Mouse (Mus musculus): ENCODE results near the gene Senp6. TPM values are rescaled to one million over a fixed set of nuclear protein-coding genes. Genes with fewer than 3 reads are reported as not detected.

Gene Senp6
- polyA plus RNA-seq, 1 experiment = 15.5 TPM

DNA sequence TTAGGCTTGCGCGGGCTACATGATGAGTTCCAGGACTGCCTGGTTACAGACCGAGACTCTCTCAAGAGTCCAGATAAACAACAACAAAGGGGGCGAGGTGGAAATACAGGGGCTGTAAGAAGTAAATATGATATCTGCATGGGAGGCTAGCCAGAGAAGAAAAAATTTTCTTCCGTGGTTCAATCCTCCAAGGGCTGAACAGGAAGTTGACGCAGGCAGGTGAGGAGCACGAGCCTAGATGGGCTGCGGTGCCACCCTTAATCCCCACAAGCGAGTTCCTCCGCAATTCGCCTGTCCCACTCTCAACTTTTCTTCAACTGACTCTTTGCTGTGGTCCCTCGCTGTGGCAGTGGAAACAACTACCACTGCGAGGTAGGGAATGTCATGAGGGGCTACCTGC is 97.5 kb downstream of the Senp6 start:
- Histone ChIP-seq H3ac (ENCODE audit: control insufficient read depth, insufficient read length, low read depth) (no peak overlapping the region), H3K36me3 (ENCODE audit: control insufficient read depth, insufficient read depth) (no peaks in the 10 kb centered on the region), H3K4me3 (ENCODE audit: insufficient read depth, poor library complexity, severe bottlenecking) (peak overlapping the region; percentile 12), H3K27me3 (ENCODE audit: control insufficient read depth, insufficient read depth, insufficient read length) (no peaks in the 10 kb centered on the region), H3K79me3 (ENCODE audit: low read depth) (no peaks in the 10 kb centered on the region), H3K79me2 (ENCODE audit: control insufficient read depth, insufficient read depth) (no peaks in the 10 kb centered on the region)
- TF ChIP-seq MYOD1 (IDR thresholded peaks at IDR 0.05; ENCODE audit: control insufficient read depth, insufficient read length, low read depth) = no peak
- TF ChIP-seq MAX (IDR thresholded peaks at IDR 0.05) = no peak
- TF ChIP-seq CEBPB (IDR thresholded peaks at IDR 0.05; ENCODE audit: low read depth) = no peak
- no peak for TF ChIP-seq MYOG (IDR thresholded peaks at IDR 0.05; ENCODE audit: control insufficient read depth, extremely low read depth, insufficient read length)
- TF ChIP-seq FOSL1 (IDR thresholded peaks at IDR 0.05; ENCODE audit: insufficient read depth, low read length, poor library complexity, severe bottlenecking) = no peak
- TF ChIP-seq CTCF (IDR thresholded peaks at IDR 0.05; ENCODE audit: control insufficient read depth, insufficient read depth, insufficient read length) = no peak
- no peak for TF ChIP-seq USF1 (IDR thresholded peaks at IDR 0.05; ENCODE audit: low read depth)

DNA sequence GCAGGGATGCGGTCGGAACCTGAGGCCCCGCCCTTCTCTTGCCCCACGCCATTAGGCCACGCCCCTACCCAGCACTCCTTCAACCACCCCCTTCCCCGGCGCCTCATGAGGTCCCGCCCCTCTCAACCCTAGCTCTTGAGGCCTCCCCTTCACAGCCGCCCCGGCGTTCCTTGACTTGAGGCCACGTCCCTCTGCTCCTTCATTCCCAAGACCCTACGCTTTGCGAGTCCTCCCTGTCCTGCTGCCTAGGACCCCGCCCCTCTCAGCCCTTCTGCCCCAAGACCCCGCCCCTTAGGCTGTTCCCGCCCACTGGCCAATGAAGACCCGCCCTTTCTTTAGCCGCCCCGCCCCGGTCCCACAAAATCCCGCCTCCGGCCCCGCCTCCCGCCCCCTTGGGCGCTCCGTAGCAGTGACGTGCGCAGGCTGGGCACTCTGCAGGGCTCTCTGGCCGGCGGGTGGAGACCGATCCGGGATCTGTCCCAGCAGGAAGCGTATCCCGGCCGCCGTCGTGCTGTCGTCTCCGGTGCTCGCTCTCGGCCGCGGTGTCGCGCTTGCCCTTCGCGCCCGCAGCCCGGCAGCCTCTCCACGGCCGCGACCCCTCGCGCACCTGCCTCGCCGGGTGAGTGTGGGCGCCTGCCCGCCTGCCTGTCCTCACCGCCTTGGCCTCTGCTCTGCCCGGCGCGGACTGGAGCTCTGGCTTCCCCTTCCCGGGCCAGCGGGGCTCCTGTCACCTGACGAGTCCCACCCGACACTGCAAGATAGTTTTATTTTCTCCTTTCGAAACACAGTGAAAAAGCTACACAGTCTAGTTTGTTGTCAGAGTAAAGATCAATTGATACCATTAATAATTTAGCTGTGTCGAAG is 98.1 kb downstream of the Senp6 start, which contains the start of gene Myo6:
Gene Myo6 (plus strand): TSS at position 421 of the 864 bp plus-strand sequence.
- H3K4me3 ChIP-seq (ENCODE audit: insufficient read depth, poor library complexity, severe bottlenecking) = peak within 1 kb of the TSS; percentile 34
- H3K79me3 ChIP-seq (ENCODE audit: low read depth) = no peaks in the 10 kb centered on the region
- H3ac ChIP-seq (ENCODE audit: control insufficient read depth, insufficient read length, low read depth) = peak within 1 kb of the TSS; percentile 90
- H3K79me2 ChIP-seq (ENCODE audit: control insufficient read depth, insufficient read depth) = no peaks in the 10 kb centered on the region
- no peaks in the 10 kb centered on the region for H3K27me3 ChIP-seq (ENCODE audit: control insufficient read depth, insufficient read depth, insufficient read length)
- no peaks in the 10 kb centered on the region for H3K36me3 ChIP-seq (ENCODE audit: control insufficient read depth, insufficient read depth)
- TF ChIP-seq MAX (IDR thresholded peaks at IDR 0.05) (no peak), CTCF (IDR thresholded peaks at IDR 0.05; ENCODE audit: control insufficient read depth, insufficient read depth, insufficient read length) (no peak), MYOG (IDR thresholded peaks at IDR 0.05; ENCODE audit: control insufficient read depth, extremely low read depth, insufficient read length) (no peak), USF1 (IDR thresholded peaks at IDR 0.05; ENCODE audit: low read depth) (no peak), CEBPB (IDR thresholded peaks at IDR 0.05; ENCODE audit: low read depth) (no peak), FOSL1 (IDR thresholded peaks at IDR 0.05; ENCODE audit: insufficient read depth, low read length, poor library complexity, severe bottlenecking) (no peak), MYOD1 (IDR thresholded peaks at IDR 0.05; ENCODE audit: control insufficient read depth, insufficient read length, low read depth) (no peak)

DNA sequence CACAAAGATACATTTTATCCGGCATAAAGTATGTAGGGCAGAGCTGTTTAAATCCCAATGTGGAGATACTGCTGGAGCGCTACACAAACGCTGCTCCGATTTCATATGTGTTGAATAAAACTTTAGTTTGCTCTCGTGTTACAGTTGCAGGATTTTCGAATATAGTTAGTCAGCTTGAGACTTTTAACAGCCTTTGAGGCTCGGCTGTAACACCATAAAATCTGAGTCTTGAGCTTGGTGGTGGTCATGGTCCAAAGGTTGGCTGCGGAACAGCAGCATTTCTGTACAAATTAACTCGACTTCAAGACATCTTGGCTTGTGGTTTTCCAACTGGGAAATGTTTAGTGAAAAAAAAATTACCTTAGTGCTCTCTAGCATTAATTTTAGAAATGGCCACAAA is 99.0 kb downstream of the Senp6 start:
- Histone ChIP-seq H3ac (ENCODE audit: control insufficient read depth, insufficient read length, low read depth) (peak overlapping the region; percentile 18), H3K4me3 (ENCODE audit: insufficient read depth, poor library complexity, severe bottlenecking) (no peak overlapping the region), H3K27me3 (ENCODE audit: control insufficient read depth, insufficient read depth, insufficient read length) (no peaks in the 10 kb centered on the region), H3K36me3 (ENCODE audit: control insufficient read depth, insufficient read depth) (no peaks in the 10 kb centered on the region), H3K79me3 (ENCODE audit: low read depth) (no peaks in the 10 kb centered on the region), H3K79me2 (ENCODE audit: control insufficient read depth, insufficient read depth) (no peaks in the 10 kb centered on the region)
- TF ChIP-seq MAX (IDR thresholded peaks at IDR 0.05) (no peak), USF1 (IDR thresholded peaks at IDR 0.05; ENCODE audit: low read depth) (no peak), CTCF (IDR thresholded peaks at IDR 0.05; ENCODE audit: control insufficient read depth, insufficient read depth, insufficient read length) (no peak), MYOD1 (IDR thresholded peaks at IDR 0.05; ENCODE audit: control insufficient read depth, insufficient read length, low read depth) (no peak), CEBPB (IDR thresholded peaks at IDR 0.05; ENCODE audit: low read depth) (no peak), MYOG (IDR thresholded peaks at IDR 0.05; ENCODE audit: control insufficient read depth, extremely low read depth, insufficient read length) (no peak), FOSL1 (IDR thresholded peaks at IDR 0.05; ENCODE audit: insufficient read depth, low read length, poor library complexity, severe bottlenecking) (no peak)

- Histone ChIP-seq H3ac (ENCODE audit: control insufficient read depth, insufficient read length, low read depth) (no peak overlapping the region), H3K27me3 (ENCODE audit: control insufficient read depth, insufficient read depth, insufficient read length) (no peaks in the 10 kb centered on the region), H3K79me3 (ENCODE audit: low read depth) (no peaks in the 10 kb centered on the region), H3K4me3 (ENCODE audit: insufficient read depth, poor library complexity, severe bottlenecking) (no peak overlapping the region), H3K79me2 (ENCODE audit: control insufficient read depth, insufficient read depth) (no peaks in the 10 kb centered on the region), H3K36me3 (ENCODE audit: control insufficient read depth, insufficient read depth) (no peaks in the 10 kb centered on the region)
- TF ChIP-seq MYOD1 (IDR thresholded peaks at IDR 0.05; ENCODE audit: control insufficient read depth, insufficient read length, low read depth) (no peak), CEBPB (IDR thresholded peaks at IDR 0.05; ENCODE audit: low read depth) (no peak), MYOG (IDR thresholded peaks at IDR 0.05; ENCODE audit: control insufficient read depth, extremely low read depth, insufficient read length) (no peak), CTCF (IDR thresholded peaks at IDR 0.05; ENCODE audit: control insufficient read depth, insufficient read depth, insufficient read length) (no peak), MAX (IDR thresholded peaks at IDR 0.05) (no peak), USF1 (IDR thresholded peaks at IDR 0.05; ENCODE audit: low read depth) (no peak), FOSL1 (IDR thresholded peaks at IDR 0.05; ENCODE audit: insufficient read depth, low read length, poor library complexity, severe bottlenecking) (no peak)
Measured at GRCm38 (mm10) chr9:80166425-80166824, 99.7 kb downstream of the Senp6 start.

GRCm38 (mm10) chr9:80167089-80167488 is 100.4 kb downstream of the Senp6 start:
- Histone ChIP-seq H3K36me3 (ENCODE audit: control insufficient read depth, insufficient read depth) (no peaks in the 10 kb centered on the region), H3K79me2 (ENCODE audit: control insufficient read depth, insufficient read depth) (no peaks in the 10 kb centered on the region)

More at GRCm38 (mm10) chr9:80167089-80167488, 100.4 kb downstream of the Senp6 start:
- no peak overlapping the region for H3ac ChIP-seq (ENCODE audit: control insufficient read depth, insufficient read length, low read depth)
- H3K4me3 ChIP-seq (ENCODE audit: insufficient read depth, poor library complexity, severe bottlenecking) = no peak overlapping the region
- no peaks in the 10 kb centered on the region for H3K27me3 ChIP-seq (ENCODE audit: control insufficient read depth, insufficient read depth, insufficient read length)
- no peaks in the 10 kb centered on the region for H3K79me3 ChIP-seq (ENCODE audit: low read depth)
- TF ChIP-seq MYOG (IDR thresholded peaks at IDR 0.05; ENCODE audit: control insufficient read depth, extremely low read depth, insufficient read length) (no peak), CTCF (IDR thresholded peaks at IDR 0.05; ENCODE audit: control insufficient read depth, insufficient read depth, insufficient read length) (no peak), USF1 (IDR thresholded peaks at IDR 0.05; ENCODE audit: low read depth) (no peak), MYOD1 (IDR thresholded peaks at IDR 0.05; ENCODE audit: control insufficient read depth, insufficient read length, low read depth) (no peak), CEBPB (IDR thresholded peaks at IDR 0.05; ENCODE audit: low read depth) (no peak), FOSL1 (IDR thresholded peaks at IDR 0.05; ENCODE audit: insufficient read depth, low read length, poor library complexity, severe bottlenecking) (no peak), MAX (IDR thresholded peaks at IDR 0.05) (no peak)
